Mouse (Mus musculus): Measurements from ENCODE around the gene Fam117a.

Gene Fam117a

GRCm38 (mm10) chr11:95336568-95337128, at the start of gene Fam117a:
Gene Fam117a, plus strand, starts transcription at chr11:95337018.
- DNase-seq = peak; percentile 87 to 94

GRCm38 (mm10) chr11:95291998-95292397, 44.8 kb upstream of the Fam117a start:
- DNase-seq = no peak

- DNase-seq = no peak
Measured at GRCm38 (mm10) chr11:95293017-95293624, 43.7 kb upstream of the Fam117a start.

GRCm38 (mm10) chr11:95295736-95296135, 41.1 kb upstream of the Fam117a start:
- no peak for DNase-seq

- DNase-seq = peak; percentile 37 to 38
Measured at GRCm38 (mm10) chr11:95298146-95298545, 38.7 kb upstream of the Fam117a start.

- no peak for DNase-seq
Measured at GRCm38 (mm10) chr11:95299886-95300285, 36.9 kb upstream of the Fam117a start.

GRCm38 (mm10) chr11:95301772-95302171, 35.0 kb upstream of the Fam117a start:
- no peak for DNase-seq

- no peak for DNase-seq
Measured at GRCm38 (mm10) chr11:95305600-95305999, 31.2 kb upstream of the Fam117a start.

- no peak for DNase-seq
Measured at GRCm38 (mm10) chr11:95307526-95307925, 29.3 kb upstream of the Fam117a start.

GRCm38 (mm10) chr11:95309510-95310006, 27.3 kb upstream of the Fam117a start:
- peak; percentile 97 to 99 for DNase-seq

GRCm38 (mm10) chr11:95310007-95310647, 26.7 kb upstream of the Fam117a start, which contains the start of gene Kat7:
Gene Kat7, minus strand, starts transcription at chr11:95310246.
- peak; percentile 98 to 99 for DNase-seq

GRCm38 (mm10) chr11:95310648-95311424, 26.0 kb upstream of the Fam117a start:
- peak in 1 of 2 experiments; percentile 42 for DNase-seq

GRCm38 (mm10) chr11:95311425-95311807, 25.4 kb upstream of the Fam117a start:
- no peak for DNase-seq

GRCm38 (mm10) chr11:95315215-95315955, 21.4 kb upstream of the Fam117a start:
- no peak for DNase-seq

- no peak for DNase-seq
Measured at GRCm38 (mm10) chr11:95318116-95318515, 18.7 kb upstream of the Fam117a start.

GRCm38 (mm10) chr11:95319506-95319905, 17.3 kb upstream of the Fam117a start:
- DNase-seq = no peak

GRCm38 (mm10) chr11:95320010-95320409, 16.8 kb upstream of the Fam117a start:
- no peak for DNase-seq

GRCm38 (mm10) chr11:95324181-95324580, 12.6 kb upstream of the Fam117a start:
- no peak for DNase-seq

GRCm38 (mm10) chr11:95325832-95326231, 11.0 kb upstream of the Fam117a start:
- DNase-seq = no peak

GRCm38 (mm10) chr11:95326243-95326642, 10.6 kb upstream of the Fam117a start:
- DNase-seq = peak in 1 of 2 experiments; percentile 33

- no peak for DNase-seq
Measured at GRCm38 (mm10) chr11:95328629-95329028, 8.2 kb upstream of the Fam117a start.

- no peak for DNase-seq
Measured at GRCm38 (mm10) chr11:95330662-95331061, 6.2 kb upstream of the Fam117a start.

Measured in lung, postnatal 4 days (tissue).